Mouse (Mus musculus) embryonic facial prominence, embryonic 11.5 days (tissue): ENCODE measurements around the gene Pax2. TPM values are rescaled to one million over a fixed set of nuclear protein-coding genes. Genes with fewer than 3 reads are reported as not detected.

Experiments used
- ATAC-seq: fragments of 200-750 bp; cut with Nextera tagmentation; replicated peaks from 2 replicates; pipeline ENCODE4 v1.8.0; 2017; ENCODE audit warnings: low read depth; ENCODE audit not compliant: insufficient number of reproducible peaks, low FRiP score, low TSS enrichment
- DNase-seq: peaks from one replicate; pipeline ENCODE4 v3.0.0-alpha.2; 2015; ENCODE audit warnings: low spot score
- H3K27ac ChIP-seq: fragments of 300-500 bp; sonication (generic); replicated peaks from 2 replicates; pipeline ENCODE4 v1.5.1; 2014; ENCODE audit warnings: mild to moderate bottlenecking, low read depth, low read length, control low read depth
- H3K27me3 ChIP-seq: fragments of 300-500 bp; sonication (generic); 2 replicates; pipeline ENCODE4 v1.6.1; 2014; ENCODE audit warnings: mild to moderate bottlenecking, low read length, moderate library complexity, mixed read lengths; ENCODE audit not compliant: control insufficient read depth, insufficient read depth
- H3K36me3 ChIP-seq: fragments of 300-500 bp; sonication (generic); replicated peaks from 2 replicates; pipeline ENCODE4 v1.6.1; 2014; ENCODE audit warnings: low read depth, mild to moderate bottlenecking, low read length, moderate library complexity, mixed read lengths; ENCODE audit not compliant: control insufficient read depth, insufficient read depth
- H3K4me1 ChIP-seq: fragments of 300-500 bp; sonication (generic); 2 replicates; pipeline ENCODE4 v1.6.1; 2014; ENCODE audit warnings: low read length, mixed read lengths; ENCODE audit not compliant: control insufficient read depth, insufficient read depth
- H3K4me2 ChIP-seq: fragments of 300-500 bp; sonication (generic); 2 replicates; pipeline ENCODE4 v1.6.1; 2014; ENCODE audit warnings: low read depth, mild to moderate bottlenecking, control low read depth, low read length, moderate library complexity
- H3K4me3 ChIP-seq: fragments of 300-500 bp; sonication (generic); 2 replicates; pipeline ENCODE4 v1.5.1; 2014; ENCODE audit warnings: low read depth, low read length, control low read depth
- H3K9ac ChIP-seq: fragments of 300-500 bp; sonication (generic); replicated peaks from 2 replicates; pipeline ENCODE4 v1.6.1; 2014; ENCODE audit warnings: mild to moderate bottlenecking, control low read depth, low read length
- H3K9me3 ChIP-seq: fragments of 300-500 bp; sonication (generic); replicated peaks from 2 replicates; pipeline ENCODE4 v1.6.1; 2016; ENCODE audit warnings: mild to moderate bottlenecking, low read length, inconsistent platforms, mixed read lengths; ENCODE audit not compliant: control insufficient read depth
- WGBS: fragments of 180-500 bp; shearing (Covaris S2); extraction: QIAGEN DNeasy Blood & Tissue Kit; methylation state at CpG from one replicate; pipeline ENCODE4 v1.1.7; 2014; 5-methylcytosine and 5-hydroxymethylcytosine counted together
- polyA plus RNA-seq: library from polyadenylated mRNA; unstranded; fragments of >200 nt; fragmentation: Nextera tagmentation; extraction: Ambion mirVana; gene quantifications from 2 replicates; pipeline ENCODE4 v1.2.1, GENCODE M21; 2014

Pax2 gene
- polyA plus RNA-seq, 1 experiment from 2014 or later: 0.90 TPM

GRCm38 (mm10) chr19:44800327-44800726 lies 44.5 kb downstream of the Pax2 start:
- Histone ChIP-seq H3K27me3 (no peaks in the 10 kb centered on the region), H3K4me1 (no peaks in the 10 kb centered on the region; the same call in 1 of the 2 replicates), H3K4me3 (no peak overlapping the region), H3K36me3 (no peaks in the 10 kb centered on the region), H3K9me3 (no peaks in the 10 kb centered on the region), H3K9ac (no peak overlapping the region), H3K27ac (no peak overlapping the region), H3K4me2 (no peak overlapping the region)
- WGBS: 27% methylated on average over 6 of the region's 6 CpGs
- DNase-seq (no peak), ATAC-seq (no peak)

DNA sequence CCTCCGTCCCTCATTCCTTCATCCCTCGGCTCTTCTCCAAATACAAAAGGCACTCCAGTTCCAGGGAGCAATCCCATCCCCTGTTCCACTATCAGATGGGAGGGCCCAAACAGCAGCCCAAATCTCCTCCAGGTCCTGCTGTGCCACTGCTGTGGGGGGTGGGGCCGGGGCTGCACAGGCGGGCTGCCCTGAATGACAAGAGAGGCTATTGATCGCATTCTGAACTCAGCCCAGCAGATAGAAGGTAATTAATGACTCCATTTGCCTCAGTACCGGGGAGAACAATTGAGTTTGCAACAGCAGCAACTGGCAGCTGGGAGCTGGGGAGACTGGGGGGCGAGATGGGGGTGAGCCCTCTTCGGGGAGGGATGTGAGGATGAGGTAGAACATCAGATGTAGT lies 52.9 kb downstream of the Pax2 start:
- H3K9ac ChIP-seq: no peak overlapping the region
- ATAC-seq (no peak), DNase-seq (no peak)
- H3K4me3 ChIP-seq: no peak overlapping the region
- no peaks in the 10 kb centered on the region for H3K9me3 ChIP-seq
- no peak overlapping the region for H3K27ac ChIP-seq
- H3K4me2 ChIP-seq: no peak overlapping the region
- no peaks in the 10 kb centered on the region for H3K4me1 ChIP-seq
- no peaks in the 10 kb centered on the region for H3K27me3 ChIP-seq
- 5% methylated on average over 8 of the region's 8 CpGs for WGBS
- H3K36me3 ChIP-seq: no peaks in the 10 kb centered on the region

GRCm38 (mm10) chr19:44812666-44813429 lies 57.0 kb downstream of the Pax2 start:
- H3K4me3 ChIP-seq: no peak overlapping the region
- no peaks in the 10 kb centered on the region for H3K36me3 ChIP-seq
- ATAC-seq (no peak), DNase-seq (no peak)
- no peak overlapping the region for H3K27ac ChIP-seq
- H3K27me3 ChIP-seq: no peaks in the 10 kb centered on the region
- no peaks in the 10 kb centered on the region for H3K9me3 ChIP-seq
- no peak overlapping the region for H3K9ac ChIP-seq
- no peaks in the 10 kb centered on the region for H3K4me1 ChIP-seq
- 59% methylated on average over 13 of the region's 13 CpGs for WGBS
- H3K4me2 ChIP-seq: no peak overlapping the region

- Histone ChIP-seq H3K4me1 (no peaks in the 10 kb centered on the region), H3K4me2 (no peak overlapping the region), H3K27ac (no peak overlapping the region), H3K4me3 (no peak overlapping the region), H3K9ac (no peak overlapping the region), H3K27me3 (no peaks in the 10 kb centered on the region), H3K9me3 (no peaks in the 10 kb centered on the region), H3K36me3 (no peaks in the 10 kb centered on the region)
- no peak for ATAC-seq
- DNase-seq: no peak
- 83% methylated on average over 3 of the region's 3 CpGs for WGBS
Observed at GRCm38 (mm10) chr19:44815111-44815510, 59.3 kb downstream of the Pax2 start.

DNA sequence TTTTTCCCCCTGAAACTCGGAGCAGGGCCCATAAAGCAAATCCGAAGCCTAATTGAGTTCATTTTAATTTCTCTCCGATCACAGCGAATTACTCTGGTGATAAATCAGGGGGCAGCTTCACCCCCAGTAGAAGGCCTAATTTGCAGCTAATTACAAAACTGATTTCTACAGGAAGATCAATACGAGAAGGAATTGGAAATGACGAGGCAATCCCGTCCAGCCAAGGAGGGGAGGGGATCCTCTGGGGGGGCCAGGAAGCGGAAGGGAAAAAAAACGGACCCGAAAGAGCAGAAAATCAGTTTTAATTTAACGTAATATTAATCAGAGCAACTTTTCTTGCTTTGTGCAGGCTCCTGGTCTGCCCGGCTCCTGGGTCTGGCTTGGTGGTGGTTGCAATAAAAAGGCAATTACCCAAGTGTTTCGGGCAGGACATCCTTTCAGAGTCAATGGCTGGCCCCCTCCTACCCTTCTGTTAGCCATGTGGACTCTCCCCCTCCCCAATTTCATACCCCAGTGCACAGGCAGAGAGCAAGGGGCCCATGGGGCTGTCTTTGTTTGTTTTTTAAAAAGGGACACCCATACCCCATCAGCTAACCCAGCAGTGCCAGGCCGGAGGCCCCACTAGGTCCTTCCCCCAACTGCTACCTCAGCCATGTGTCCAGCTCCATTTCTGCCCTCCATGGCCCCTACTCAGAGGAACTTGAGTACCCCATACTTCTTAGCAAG lies 61.7 kb downstream of the Pax2 start:
- H3K27me3 ChIP-seq: no peaks in the 10 kb centered on the region
- H3K4me3 ChIP-seq: no peak overlapping the region

DNA sequence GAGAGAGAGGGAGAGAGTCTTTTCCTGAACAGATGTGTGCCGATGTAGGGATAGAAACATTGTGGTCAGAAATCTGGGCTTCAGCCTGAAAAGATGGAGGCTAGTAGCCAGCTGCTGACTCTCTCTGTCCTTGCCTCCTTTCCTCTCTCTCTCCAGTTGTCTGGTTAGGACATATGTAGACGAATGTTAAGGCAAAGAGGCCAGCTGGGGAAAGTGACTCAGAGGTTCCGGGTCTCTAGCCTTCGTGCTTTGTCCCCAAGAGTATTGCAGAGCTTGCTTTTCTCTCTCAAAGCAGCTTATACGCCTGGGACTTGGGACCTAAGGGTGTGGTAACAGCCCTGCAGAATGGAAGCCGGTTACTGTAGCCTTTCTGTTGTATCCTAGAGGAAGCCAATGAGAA lies 62.8 kb downstream of the Pax2 start:
- Histone ChIP-seq H3K27me3 (no peaks in the 10 kb centered on the region), H3K36me3 (no peaks in the 10 kb centered on the region), H3K27ac (no peak overlapping the region), H3K9ac (no peak overlapping the region), H3K9me3 (no peaks in the 10 kb centered on the region), H3K4me2 (no peak overlapping the region), H3K4me3 (no peak overlapping the region), H3K4me1 (no peaks in the 10 kb centered on the region)
- WGBS: 80% methylated on average over 6 of the region's 6 CpGs
- ATAC-seq: no peak
- DNase-seq: no peak

More for the DNA sequence above, 61.7 kb downstream of the Pax2 start:
- no peak overlapping the region for H3K9ac ChIP-seq
- no peak overlapping the region for H3K4me2 ChIP-seq
- H3K36me3 ChIP-seq: no peaks in the 10 kb centered on the region
- ATAC-seq (no peak), DNase-seq (no peak)
- 53% methylated on average over 14 of the region's 14 CpGs for WGBS
- no peak overlapping the region for H3K27ac ChIP-seq
- H3K4me1 ChIP-seq: no peaks in the 10 kb centered on the region
- H3K9me3 ChIP-seq: no peaks in the 10 kb centered on the region

DNA sequence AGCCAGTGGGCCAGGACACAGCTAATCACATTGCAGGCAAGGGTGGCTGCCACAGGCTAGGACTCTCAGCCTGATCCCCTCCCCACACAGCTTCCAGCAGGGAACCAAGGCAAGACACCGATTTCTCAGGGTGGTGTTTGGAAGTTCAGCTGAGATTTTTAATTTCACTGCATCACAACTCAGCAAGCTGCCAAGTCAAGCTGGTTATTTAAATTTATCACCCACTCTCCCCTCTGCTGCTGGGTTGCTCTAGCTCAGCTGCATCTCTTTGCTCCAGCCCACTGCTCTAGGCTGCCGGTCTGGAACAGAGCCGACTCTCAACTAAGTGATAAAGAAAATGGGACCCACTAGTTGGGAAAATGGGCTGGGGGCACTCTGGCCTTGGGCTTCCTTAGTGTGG lies 65.7 kb downstream of the Pax2 start:
- Histone ChIP-seq H3K9ac (no peak overlapping the region), H3K27ac (no peak overlapping the region), H3K27me3 (no peaks in the 10 kb centered on the region), H3K4me2 (no peak overlapping the region), H3K9me3 (no peaks in the 10 kb centered on the region), H3K36me3 (no peaks in the 10 kb centered on the region), H3K4me3 (no peak overlapping the region), H3K4me1 (0 out of 2 replicates have a peak, but pooled peaks cover 3% of the 10 kb centered on the region)
- 64% methylated on average over 3 of the region's 3 CpGs for WGBS
- DNase-seq (no peak), ATAC-seq (no peak)

DNA sequence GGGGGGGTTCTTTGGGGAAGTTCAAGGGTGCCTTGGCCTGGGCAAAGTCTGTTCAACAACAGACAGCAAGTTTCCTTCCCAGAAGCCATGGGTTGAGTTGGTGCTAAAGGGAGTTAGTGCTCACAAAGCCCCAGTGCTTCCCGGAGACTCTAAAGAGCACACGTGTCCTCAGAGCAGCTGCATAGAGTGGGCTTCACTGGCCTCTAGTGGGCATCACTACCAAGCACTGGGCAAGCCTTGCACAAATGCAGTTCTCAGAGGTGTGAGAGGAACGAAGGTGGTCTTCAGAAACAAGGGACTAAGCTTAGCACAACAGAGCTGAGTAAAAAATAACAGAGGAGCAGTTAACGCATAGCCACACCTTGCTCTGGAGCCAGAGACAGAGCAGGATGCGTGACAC lies 66.5 kb downstream of the Pax2 start:
- H3K4me1 ChIP-seq: 0 out of 2 replicates have a peak, but pooled peaks cover 3% of the 10 kb centered on the region
- ATAC-seq (no peak), DNase-seq (no peak)
- no peak overlapping the region for H3K4me3 ChIP-seq
- H3K27ac ChIP-seq: no peak overlapping the region
- no peaks in the 10 kb centered on the region for H3K27me3 ChIP-seq
- no peaks in the 10 kb centered on the region for H3K9me3 ChIP-seq
- no peak overlapping the region for H3K4me2 ChIP-seq
- H3K36me3 ChIP-seq: no peaks in the 10 kb centered on the region
- H3K9ac ChIP-seq: no peak overlapping the region
- 79% methylated on average over 5 of the region's 5 CpGs for WGBS
